Mouse (Mus musculus) ES-E14 (cell line): ENCODE measurements around the gene Slco1a1. TPM values are rescaled to one million over a fixed set of nuclear protein-coding genes. Genes with fewer than 3 reads are reported as not detected.

ENCODE experiments used
- DNase-seq: peaks from one replicate; pipeline ENCODE4 v3.0.0-alpha.2; 2013; ENCODE audit warnings: low read depth, low spot score
- H3K27ac ChIP-seq: 2 replicates; pipeline ENCODE4 v1.5.1; 2012; ENCODE audit warnings: low read depth, mild to moderate bottlenecking, low read length, moderate library complexity, mixed read lengths; ENCODE audit not compliant: poor library complexity, insufficient read depth, severe bottlenecking
- H3K36me3 ChIP-seq: 2 replicates; pipeline ENCODE4 v1.6.1; 2012; ENCODE audit warnings: mild to moderate bottlenecking, low read length, moderate library complexity, mixed read lengths; ENCODE audit not compliant: control insufficient read depth, poor library complexity, insufficient read depth, severe bottlenecking
- H3K4me1 ChIP-seq, 2 experiments: fragments of 150-350 bp in 1 of 2; sonication (generic) in 1 of 2; 2 replicates each; pipeline ENCODE4 v1.6.1; 2012; ENCODE audit warnings: low read length in 2 of 2, mild to moderate bottlenecking in 1 of 2, mixed read lengths in 1 of 2; ENCODE audit not compliant: control insufficient read depth in 2 of 2, insufficient read depth in 2 of 2, poor library complexity in 1 of 2
- H3K4me3 ChIP-seq, 2 experiments: fragments of 150-350 bp in 1 of 2; sonication (generic) in 1 of 2; 2 replicates each; pipeline ENCODE4 v1.5.1; 2012; ENCODE audit warnings: low read length in 2 of 2, low read depth in 1 of 2, mild to moderate bottlenecking in 1 of 2, mixed read lengths in 1 of 2; ENCODE audit not compliant: insufficient read depth in 1 of 2, poor library complexity in 1 of 2, severe bottlenecking in 1 of 2
- H3K9ac ChIP-seq: 2 replicates; pipeline ENCODE4 v1.6.1; 2012; ENCODE audit warnings: low read depth, mild to moderate bottlenecking, low read length, mixed read lengths; ENCODE audit not compliant: poor library complexity, insufficient read depth, severe bottlenecking
- H3K9me3 ChIP-seq: fragments of 150-350 bp; sonication (generic); 2 replicates; pipeline ENCODE4 v1.6.1; 2012; ENCODE audit warnings: low read depth, mild to moderate bottlenecking, low read length; ENCODE audit not compliant: control insufficient read depth, insufficient read depth
- CHD2 ChIP-seq: IDR thresholded peaks from 2 replicates; pipeline ENCODE4 v1.6.1; 2014; ENCODE audit warnings: mild to moderate bottlenecking, low read depth, low read length, inconsistent platforms
- HCFC1 ChIP-seq: IDR thresholded peaks from 2 replicates; pipeline ENCODE4 v1.6.1; 2012; ENCODE audit warnings: low read length, inconsistent platforms, borderline replicate concordance; ENCODE audit not compliant: insufficient read depth
- MAFK ChIP-seq: IDR thresholded peaks from 2 replicates; pipeline ENCODE4 v1.6.1; 2014; ENCODE audit warnings: mild to moderate bottlenecking, low read depth, low read length, inconsistent platforms; ENCODE audit not compliant: insufficient read depth
- ZC3H11A ChIP-seq: IDR thresholded peaks from 2 replicates; pipeline ENCODE4 v1.6.1; 2012; ENCODE audit warnings: low read depth, mild to moderate bottlenecking, inconsistent platforms, low read length, borderline replicate concordance
- ZNF384 ChIP-seq: IDR thresholded peaks from 2 replicates; pipeline ENCODE4 v1.6.1; 2012; ENCODE audit warnings: low read depth, low read length, inconsistent platforms
- in situ Hi-C, 2 experiments: fragments of 600-800 bp; cut with MboI; formaldehyde crosslinking; loops; one replicate each; pipeline ENCODE4 v1.15.1; 2025; ENCODE audit warnings: low sequenced_read_pairs in 2 of 2, inconsistent platforms in 1 of 2; ENCODE audit not compliant: unreplicated experiment in 2 of 2
- total RNA-seq: library from RNA; depleted of rRNA; stranded (reverse); fragments of 300-350 nt; gene quantifications from 2 replicates; pipeline ENCODE4 v1.2.3, GENCODE M21; 2012; rRNA removed

Slco1a1 gene
- total RNA-seq, 1 experiment, result not detected

DNA sequence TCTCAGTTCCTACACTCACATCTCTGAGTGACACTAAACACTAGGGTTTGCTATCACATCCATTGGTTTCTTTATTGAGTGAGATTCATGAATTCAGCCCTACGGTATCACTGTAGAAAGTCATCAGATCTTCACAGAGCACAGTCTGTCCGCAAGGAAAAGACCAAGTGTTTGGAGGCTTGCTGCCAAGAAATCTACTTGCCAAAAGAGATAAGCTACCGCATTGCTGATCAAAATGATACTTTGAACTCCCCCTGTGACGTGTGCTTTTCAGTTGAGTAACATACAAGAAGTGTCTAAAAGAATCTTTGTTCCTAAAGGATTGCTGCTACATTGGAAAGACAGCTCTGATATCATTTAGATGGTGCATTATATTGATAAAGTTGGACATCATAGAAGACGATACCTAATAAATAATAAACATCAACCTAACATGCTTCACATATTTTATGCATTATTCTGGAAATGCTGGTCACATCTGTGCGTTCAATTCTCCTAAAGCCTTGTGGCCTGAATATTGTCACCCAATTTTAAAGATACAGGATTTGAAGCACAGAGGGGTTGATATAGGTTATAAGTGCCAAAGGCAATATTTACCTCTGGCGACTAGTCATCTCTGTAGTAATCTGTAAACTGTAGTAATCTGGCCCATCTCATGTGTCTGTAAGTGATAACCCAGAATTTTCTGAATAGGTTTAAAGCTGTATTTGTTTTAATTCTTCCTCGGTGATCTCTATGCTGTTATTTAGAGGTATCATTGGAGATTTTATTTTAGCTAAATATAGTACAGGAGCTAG is 88.8 kb downstream of the Slco1a1 start:
- Histone ChIP-seq H3K9ac (no peak overlapping the region), H3K4me3 (no peak overlapping the region), H3K36me3 (no peaks in the 10 kb centered on the region), H3K9me3 (no peaks in the 10 kb centered on the region), H3K4me1 (no peaks in the 10 kb centered on the region), H3K27ac (no peak overlapping the region)
- in situ Hi-C loops, result no loop called here
- DNase-seq, result no peak
- TF ChIP-seq ZNF384 (no peak), CHD2 (no peak), MAFK (no peak), HCFC1 (no peak), ZC3H11A (no peak)

Other genes with a start within 250 kb of the Slco1a1 start
- gene Gm5724, start 173.2 kb downstream of the Slco1a1 start, total RNA-seq, result 0.16 and 0.27 TPM in 2 replicates
- gene Slco1a4, start 90.8 kb downstream of the Slco1a1 start, total RNA-seq, result not detected in 2 replicates
- gene Gm6614, start 64.5 kb upstream of the Slco1a1 start, total RNA-seq, result not detected in 2 replicates